Mouse (Mus musculus) adrenal gland, adult 8-10 months (tissue): ENCODE data around the gene Vmn1r125. TPM values are rescaled to one million over a fixed set of nuclear protein-coding genes. Genes with fewer than 3 reads are reported as not detected.
"Not testable (repeated sequence)": the region's sequence is repeated elsewhere in the genome, so short reads cannot be mapped to it uniquely, and the experiment has no call there.

Source experiments
- DNase-seq: peaks from one replicate; pipeline ENCODE4 v3.0.0; 2022
- total RNA-seq, 4 experiments: library from RNA; stranded (reverse); gene quantifications; 2 replicates each; pipeline ENCODE4 v1.2.4; 2022

The Vmn1r125 gene
- not detected for total RNA-seq

- DNase-seq: not testable (repeated sequence)
Measured at GRCm38 (mm10) chr7:21271879-21272278, at the start of gene Vmn1r125. Gene Vmn1r125 (plus strand): TSS chr7:21272179.

- not testable (repeated sequence) for DNase-seq
Measured at GRCm38 (mm10) chr7:21260517-21260916, 11.5 kb upstream of the Vmn1r125 start, which contains the start of gene Vmn1r124. Gene Vmn1r124 (minus strand): TSS chr7:21260617.

GRCm38 (mm10) chr7:21301367-21301766 is 29.4 kb downstream of the Vmn1r125 start, which contains the start of gene Vmn1r126:
Gene Vmn1r126 (minus strand): TSS chr7:21301467.
- not testable (repeated sequence) for DNase-seq

- DNase-seq: not testable (repeated sequence)
Measured at GRCm38 (mm10) chr7:21319761-21320160, 47.8 kb downstream of the Vmn1r125 start, which contains the start of gene Vmn1r127. Gene Vmn1r127 (minus strand): TSS chr7:21319861.

Other genes starting within 250 kb of the Vmn1r125 start
- not detected for gene Vmn1r120, start 218.4 kb upstream of the Vmn1r125 start, total RNA-seq
- not detected for gene Vmn1r121, start 173.7 kb upstream of the Vmn1r125 start, total RNA-seq
- not detected for gene Vmn1r122, start 138.1 kb upstream of the Vmn1r125 start, total RNA-seq
- not detected for gene Vmn1r123, start 110.0 kb upstream of the Vmn1r125 start, total RNA-seq
- not detected for gene Gm5157, start 81.8 kb upstream of the Vmn1r125 start, total RNA-seq
- not detected for gene Vmn1r124, start 11.6 kb upstream of the Vmn1r125 start, total RNA-seq
- not detected for gene Vmn1r126, start 29.3 kb downstream of the Vmn1r125 start, total RNA-seq
- not detected for gene Vmn1r127, start 47.7 kb downstream of the Vmn1r125 start, total RNA-seq
- not detected for gene Vmn1r128, start 77.2 kb downstream of the Vmn1r125 start, total RNA-seq
- gene Vmn1r129, start 89.1 kb downstream of the Vmn1r125 start, total RNA-seq: not detected
- not detected for gene Gm6882, start 160.6 kb downstream of the Vmn1r125 start, total RNA-seq
- gene Vmn1r130, start 239.6 kb downstream of the Vmn1r125 start, total RNA-seq: not detected